Mouse (Mus musculus): ENCODE measurements at regions not wholly inside any gene's neighbourhood (a gene's known extent, or its start where the extent isn't known, plus 50 kb on each side); places are given as distances from the start of the nearest gene placed in this dataset.

DNA sequence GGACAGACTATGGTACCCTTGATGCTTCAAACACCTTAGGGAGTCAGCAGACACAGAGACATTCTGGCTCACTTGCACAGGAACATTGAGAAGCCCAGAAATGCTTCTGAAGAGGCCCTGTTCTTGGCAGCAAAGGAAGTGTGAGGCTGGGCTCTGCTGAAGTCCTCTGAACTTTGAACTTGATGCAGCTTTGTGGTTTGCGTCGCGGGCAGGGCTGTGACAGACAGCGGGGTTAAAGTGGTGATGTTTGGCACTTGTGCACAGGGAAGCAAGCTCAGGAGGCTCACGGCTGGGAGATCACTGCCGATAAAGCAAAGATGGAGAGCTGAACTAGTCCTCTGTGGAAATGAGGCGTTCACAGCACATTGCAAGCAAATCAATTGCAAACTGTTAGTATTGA is 100.7 kb upstream of the Mpp6 start:
- H3K9ac ChIP-seq (replicated peaks; ENCODE audit: low read depth), result no peak overlapping the region
- DNase-seq (ENCODE audit: low spot score) (peak; percentile 39), ATAC-seq (peak; percentile 71)
- 26% methylated on average over 7 of the region's 7 CpGs for WGBS
- H3K27me3 ChIP-seq (replicated peaks; ENCODE audit: insufficient read depth, low read length), result no peaks in the 10 kb centered on the region
- H3K4me2 ChIP-seq (replicated peaks; ENCODE audit: low read depth, low read length), result no peak overlapping the region
- no peaks in the 10 kb centered on the region for H3K4me1 ChIP-seq (ENCODE audit: insufficient read depth, low read depth, low read length)
- TF ChIP-seq EP300 (IDR thresholded peaks at IDR 0.05) (no peak), CTCF (IDR thresholded peaks at IDR 0.05) (no peak)
- no peak overlapping the region for H3K27ac ChIP-seq (ENCODE audit: low read length)
- no peaks in the 10 kb centered on the region for H3K36me3 ChIP-seq (ENCODE audit: insufficient read depth, low read length)
- H3K4me3 ChIP-seq (ENCODE audit: low read depth, low read length), result no peak overlapping the region
- H3K9me3 ChIP-seq (ENCODE audit: low read length), result no peaks in the 10 kb centered on the region

- no peaks in the 10 kb centered on the region for H3K9me3 ChIP-seq (ENCODE audit: low read length)
- peak; percentile 31 for DNase-seq (ENCODE audit: low spot score)
- H3K9ac ChIP-seq (replicated peaks; ENCODE audit: low read depth), result no peak overlapping the region
- no peak overlapping the region for H3K27ac ChIP-seq (ENCODE audit: low read length)
- H3K4me1 ChIP-seq (ENCODE audit: insufficient read depth, low read depth, low read length), result no peaks in the 10 kb centered on the region
- no peak overlapping the region for H3K4me2 ChIP-seq (replicated peaks; ENCODE audit: low read depth, low read length)
- WGBS, result 58% methylated on average over 5 of the region's 5 CpGs
- peak; percentile 14; the same call in 1 of the 2 replicates for ATAC-seq
- H3K27me3 ChIP-seq (replicated peaks; ENCODE audit: insufficient read depth, low read length), result no peaks in the 10 kb centered on the region
- no peak overlapping the region for H3K4me3 ChIP-seq (ENCODE audit: low read depth, low read length)
- no peak for TF ChIP-seq CTCF (IDR thresholded peaks at IDR 0.05)
- no peak for TF ChIP-seq EP300 (IDR thresholded peaks at IDR 0.05)
- H3K36me3 ChIP-seq (ENCODE audit: insufficient read depth, low read length), result no peaks in the 10 kb centered on the region
Observed at GRCm38 (mm10) chr6:50009856-50010255, 100.2 kb upstream of the Mpp6 start.

- DNase-seq (ENCODE audit: low spot score) (no peak), ATAC-seq (no peak)
- Histone ChIP-seq H3K9ac (replicated peaks; ENCODE audit: low read depth) (no peak overlapping the region), H3K27me3 (replicated peaks; ENCODE audit: insufficient read depth, low read length) (no peaks in the 10 kb centered on the region), H3K27ac (ENCODE audit: low read length) (no peak overlapping the region), H3K4me3 (ENCODE audit: low read depth, low read length) (no peak overlapping the region), H3K9me3 (ENCODE audit: low read length) (no peaks in the 10 kb centered on the region), H3K4me2 (replicated peaks; ENCODE audit: low read depth, low read length) (no peak overlapping the region), H3K4me1 (ENCODE audit: insufficient read depth, low read depth, low read length) (no peaks in the 10 kb centered on the region), H3K36me3 (ENCODE audit: insufficient read depth, low read length) (no peaks in the 10 kb centered on the region)
- TF ChIP-seq CTCF (IDR thresholded peaks at IDR 0.05) (no peak), EP300 (IDR thresholded peaks at IDR 0.05) (no peak)
- 72% methylated on average over 12 of the region's 12 CpGs for WGBS
Observed at GRCm38 (mm10) chr6:50011071-50011470, 99.0 kb upstream of the Mpp6 start.

- Histone ChIP-seq H3K4me1 (ENCODE audit: insufficient read depth, low read depth, low read length) (no peaks in the 10 kb centered on the region), H3K4me3 (ENCODE audit: low read depth, low read length) (no peak overlapping the region), H3K9ac (replicated peaks; ENCODE audit: low read depth) (no peak overlapping the region), H3K36me3 (ENCODE audit: insufficient read depth, low read length) (no peaks in the 10 kb centered on the region), H3K27me3 (replicated peaks; ENCODE audit: insufficient read depth, low read length) (no peaks in the 10 kb centered on the region), H3K4me2 (replicated peaks; ENCODE audit: low read depth, low read length) (no peak overlapping the region), H3K27ac (ENCODE audit: low read length) (no peak overlapping the region), H3K9me3 (ENCODE audit: low read length) (no peaks in the 10 kb centered on the region)
- DNase-seq (ENCODE audit: low spot score), result peak; percentile 6
- TF ChIP-seq CTCF (IDR thresholded peaks at IDR 0.05), result no peak
- TF ChIP-seq EP300 (IDR thresholded peaks at IDR 0.05), result no peak
- WGBS, result 61% methylated on average over 5 of the region's 5 CpGs
- ATAC-seq, result no peak
Observed at GRCm38 (mm10) chr6:50011746-50012453, 98.1 kb upstream of the Mpp6 start.

DNA sequence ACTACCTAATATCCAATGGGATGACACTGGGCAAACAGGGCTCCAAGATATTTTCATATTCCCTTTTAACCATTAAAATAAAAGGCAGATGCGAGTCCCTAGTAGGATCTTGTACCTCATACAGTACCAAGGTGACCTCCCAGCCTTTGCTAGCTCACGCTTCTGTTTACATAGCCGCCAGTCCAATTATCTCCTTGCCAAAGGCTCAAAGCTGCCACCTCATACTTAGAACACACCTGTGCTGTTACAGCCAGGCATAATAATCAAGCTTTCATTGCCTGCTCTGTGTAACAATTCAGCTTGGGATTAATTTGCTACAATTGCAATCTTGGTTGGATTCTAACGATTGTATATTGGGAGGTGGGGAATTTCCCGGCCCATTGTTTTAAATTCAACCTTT is 97.0 kb upstream of the Mpp6 start:
- ATAC-seq (no peak), DNase-seq (ENCODE audit: low spot score) (no peak)
- no peak overlapping the region for H3K27ac ChIP-seq (ENCODE audit: low read length)
- no peak overlapping the region for H3K9ac ChIP-seq (replicated peaks; ENCODE audit: low read depth)
- TF ChIP-seq CTCF (IDR thresholded peaks at IDR 0.05), result no peak
- no peak for TF ChIP-seq EP300 (IDR thresholded peaks at IDR 0.05)
- no peaks in the 10 kb centered on the region for H3K4me1 ChIP-seq (ENCODE audit: insufficient read depth, low read depth, low read length)
- H3K9me3 ChIP-seq (ENCODE audit: low read length), result no peaks in the 10 kb centered on the region
- no peak overlapping the region for H3K4me2 ChIP-seq (replicated peaks; ENCODE audit: low read depth, low read length)
- no peaks in the 10 kb centered on the region for H3K36me3 ChIP-seq (ENCODE audit: insufficient read depth, low read length)
- H3K27me3 ChIP-seq (replicated peaks; ENCODE audit: insufficient read depth, low read length), result no peaks in the 10 kb centered on the region
- no peak overlapping the region for H3K4me3 ChIP-seq (ENCODE audit: low read depth, low read length)
- 56% methylated on average over 5 of the region's 5 CpGs for WGBS

- TF ChIP-seq EP300 (IDR thresholded peaks at IDR 0.05), result no peak
- no peak for TF ChIP-seq CTCF (IDR thresholded peaks at IDR 0.05)
- ATAC-seq (no peak), DNase-seq (ENCODE audit: low spot score) (no peak)
- Histone ChIP-seq H3K9ac (replicated peaks; ENCODE audit: low read depth) (no peak overlapping the region), H3K4me3 (ENCODE audit: low read depth, low read length) (no peak overlapping the region), H3K4me2 (replicated peaks; ENCODE audit: low read depth, low read length) (no peak overlapping the region), H3K9me3 (ENCODE audit: low read length) (no peaks in the 10 kb centered on the region), H3K27me3 (replicated peaks; ENCODE audit: insufficient read depth, low read length) (no peaks in the 10 kb centered on the region), H3K27ac (ENCODE audit: low read length) (no peak overlapping the region), H3K4me1 (ENCODE audit: insufficient read depth, low read depth, low read length) (no peaks in the 10 kb centered on the region), H3K36me3 (ENCODE audit: insufficient read depth, low read length) (no peaks in the 10 kb centered on the region)
- WGBS, result 81% methylated on average over 7 of the region's 7 CpGs
Observed at GRCm38 (mm10) chr6:50013842-50014241, 96.2 kb upstream of the Mpp6 start.

- ATAC-seq (no peak), DNase-seq (ENCODE audit: low spot score) (no peak)
- Histone ChIP-seq H3K27ac (ENCODE audit: low read length) (no peak overlapping the region), H3K36me3 (ENCODE audit: insufficient read depth, low read length) (no peaks in the 10 kb centered on the region), H3K27me3 (replicated peaks; ENCODE audit: insufficient read depth, low read length) (no peaks in the 10 kb centered on the region), H3K4me3 (ENCODE audit: low read depth, low read length) (no peak overlapping the region), H3K4me2 (replicated peaks; ENCODE audit: low read depth, low read length) (no peak overlapping the region), H3K9me3 (ENCODE audit: low read length) (no peaks in the 10 kb centered on the region), H3K4me1 (ENCODE audit: insufficient read depth, low read depth, low read length) (no peaks in the 10 kb centered on the region), H3K9ac (replicated peaks; ENCODE audit: low read depth) (no peak overlapping the region)
- WGBS, result 77% methylated on average over 6 of the region's 6 CpGs
- TF ChIP-seq EP300 (IDR thresholded peaks at IDR 0.05) (no peak), CTCF (IDR thresholded peaks at IDR 0.05) (no peak)
Observed at GRCm38 (mm10) chr6:50027981-50028380, 82.1 kb upstream of the Mpp6 start.
